Mouse (Mus musculus) heart, adult 18-20 months (tissue): ENCODE measurements at regions not wholly inside any gene's neighbourhood (a gene's known extent, or its start where the extent isn't known, plus 50 kb on each side); places are given as distances from the start of the nearest gene placed in this dataset.
A peak's percentile ranks its signal among the peaks of the same experiment; 100 is the strongest.

Source experiments
- DNase-seq, 2 experiments: peaks; one replicate each; pipeline ENCODE4 v3.0.0; 2021 to 2022; ENCODE audit warnings: mixed read lengths in 1 of 2

DNA sequence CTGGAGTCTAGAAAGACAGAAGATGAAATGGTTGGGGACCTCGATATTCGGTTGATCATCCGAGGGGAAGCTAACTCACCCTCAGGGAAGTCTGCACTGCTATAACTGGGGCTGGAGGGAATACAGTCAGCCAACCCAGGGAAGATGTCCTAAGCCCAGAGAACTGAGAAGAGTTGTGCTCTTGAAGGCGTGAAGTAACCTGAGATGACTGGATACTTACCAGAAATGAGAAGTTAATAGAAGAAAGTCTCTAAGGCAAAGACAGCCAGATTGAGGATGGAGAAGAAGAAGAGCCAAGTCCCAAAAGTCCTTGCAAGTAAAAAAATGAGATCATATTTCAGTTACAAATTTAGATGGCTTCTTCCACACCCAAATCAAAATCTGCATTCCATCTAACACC is 146.5 kb upstream of the Usp24 start:
- DNase-seq: no peak

DNA sequence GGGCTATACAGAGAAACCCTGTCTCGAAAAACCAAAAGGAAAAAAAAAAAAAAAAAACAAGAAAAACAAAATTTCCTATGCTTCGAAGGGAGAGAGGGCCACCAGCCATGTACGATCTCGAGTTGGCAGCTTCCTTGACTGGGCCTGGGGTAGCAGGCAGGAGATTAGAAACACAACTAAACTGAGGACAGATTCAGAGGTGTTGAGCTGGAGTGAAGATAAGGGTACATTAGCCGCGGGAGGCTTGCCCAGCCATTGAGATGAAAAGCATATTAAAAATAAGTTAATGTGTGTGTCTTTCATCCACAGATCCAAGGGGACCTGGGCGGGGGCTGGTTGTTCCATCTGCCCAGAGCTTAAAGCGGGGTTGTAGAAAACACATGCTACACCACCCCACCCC is 145.3 kb upstream of the Usp24 start:
- no peak for DNase-seq

DNA sequence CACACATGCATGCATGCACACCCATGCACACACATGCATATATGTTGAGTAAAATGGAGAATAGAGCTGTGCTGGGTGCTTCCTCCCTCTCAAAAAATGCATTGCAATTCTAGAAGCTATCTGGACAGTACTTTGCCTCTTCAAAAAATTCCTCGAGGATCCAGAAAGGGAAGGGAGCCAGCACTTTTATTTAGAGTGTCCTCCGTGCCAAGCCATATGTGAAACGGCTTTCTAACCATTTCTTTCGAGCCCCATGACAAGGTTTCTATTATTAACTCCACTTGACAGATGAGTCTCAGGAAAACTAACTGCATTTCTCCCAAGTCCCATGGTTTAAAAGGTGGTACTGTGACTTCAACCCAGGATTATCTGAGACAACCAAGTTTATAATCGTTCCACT is 140.7 kb upstream of the Usp24 start:
- no peak for DNase-seq

DNA sequence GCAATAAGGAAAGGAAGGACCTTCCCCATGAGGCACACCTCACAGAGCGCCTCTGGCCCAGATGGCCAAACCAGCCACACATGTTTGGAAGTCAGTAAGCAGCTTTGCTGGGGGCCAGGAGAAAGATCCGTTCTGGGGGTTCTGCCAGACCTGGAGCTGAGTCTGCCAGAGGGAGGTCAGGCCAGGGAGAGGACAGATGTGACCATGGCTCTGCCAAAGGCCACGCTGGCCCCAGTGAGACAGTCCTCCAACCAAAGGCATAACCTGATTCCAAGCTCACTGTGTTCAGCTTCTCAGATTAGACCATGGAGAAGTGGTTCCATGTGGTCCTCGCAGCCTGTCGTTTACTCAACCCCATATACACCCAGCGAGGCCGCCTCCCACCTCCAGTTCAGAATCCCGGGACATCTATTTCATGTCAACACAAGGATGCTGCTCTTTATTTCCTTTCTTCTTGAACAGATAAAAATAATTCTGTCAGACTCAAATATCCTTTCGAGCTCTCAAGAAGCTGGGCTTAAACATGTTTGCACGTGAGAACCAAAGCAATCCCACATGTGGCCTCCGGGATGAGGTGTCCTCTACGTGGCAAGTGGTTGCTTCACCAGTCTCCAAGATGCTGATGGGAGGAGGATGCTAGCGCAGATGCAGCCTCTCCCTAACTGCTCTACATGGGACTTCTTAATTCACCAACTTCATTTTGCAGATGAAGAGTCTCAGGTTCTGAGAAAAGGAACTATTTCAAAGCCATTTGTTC is 130.1 kb upstream of the Usp24 start:
- peak; percentile 80 to 91 for DNase-seq

DNA sequence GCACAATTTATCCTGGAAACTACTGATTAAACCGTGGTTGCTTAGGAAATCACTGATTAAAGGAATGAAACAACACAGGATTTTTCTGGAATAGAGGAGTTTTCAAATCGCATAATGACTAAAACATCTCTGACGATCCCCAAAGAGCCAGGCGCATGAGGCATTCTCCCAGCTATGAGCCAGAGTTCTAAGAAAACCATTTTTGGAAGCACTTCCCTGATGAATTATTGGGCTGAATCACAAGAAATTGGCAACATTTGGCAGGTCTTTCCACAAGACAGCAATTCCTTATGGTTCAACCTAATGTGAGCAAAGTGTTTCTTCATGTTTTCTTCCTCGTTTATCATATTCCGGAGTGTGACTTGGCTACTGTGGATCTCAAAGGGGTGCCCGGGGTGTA is 129.3 kb upstream of the Usp24 start:
- peak in 1 of 2 experiments; percentile 57 for DNase-seq

DNA sequence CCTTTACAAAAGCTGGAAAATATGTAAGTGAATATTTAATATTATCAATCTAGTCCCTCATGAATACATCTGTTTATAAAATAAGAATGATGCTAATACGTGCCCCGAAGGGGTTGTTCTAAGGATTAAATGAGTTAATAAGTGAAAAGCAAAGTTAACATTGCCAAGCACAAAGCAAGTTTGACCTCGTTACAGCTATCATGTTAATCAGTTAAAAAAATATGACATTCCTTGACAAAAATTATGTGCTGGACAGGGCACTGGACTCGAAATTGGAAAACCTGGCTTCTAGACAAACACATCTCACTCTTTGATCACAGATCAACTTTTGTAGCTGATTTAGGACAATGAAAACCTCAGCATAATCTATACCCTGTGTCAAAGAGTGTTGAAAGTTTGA is 125.8 kb upstream of the Usp24 start:
- DNase-seq: no peak

DNA sequence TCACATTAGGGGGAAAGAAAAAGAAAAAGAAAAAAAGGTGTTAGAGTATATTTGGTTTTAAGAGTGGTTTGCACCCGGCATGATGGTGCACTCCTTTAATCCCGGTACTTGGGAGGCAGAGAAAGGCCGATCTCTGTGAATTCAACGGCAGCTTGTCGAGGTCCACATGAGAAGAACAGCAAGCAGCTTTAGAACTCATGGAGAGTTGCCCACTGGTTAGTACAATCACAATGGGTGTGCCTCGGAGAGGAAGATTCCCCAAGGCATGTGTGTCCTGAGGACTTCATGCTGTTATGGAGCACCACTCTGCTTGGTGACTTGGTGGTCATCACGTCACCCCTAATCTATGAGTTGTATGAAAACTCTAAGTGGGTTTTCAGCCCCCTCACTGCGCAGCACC is 124.7 kb upstream of the Usp24 start:
- DNase-seq: no peak

DNA sequence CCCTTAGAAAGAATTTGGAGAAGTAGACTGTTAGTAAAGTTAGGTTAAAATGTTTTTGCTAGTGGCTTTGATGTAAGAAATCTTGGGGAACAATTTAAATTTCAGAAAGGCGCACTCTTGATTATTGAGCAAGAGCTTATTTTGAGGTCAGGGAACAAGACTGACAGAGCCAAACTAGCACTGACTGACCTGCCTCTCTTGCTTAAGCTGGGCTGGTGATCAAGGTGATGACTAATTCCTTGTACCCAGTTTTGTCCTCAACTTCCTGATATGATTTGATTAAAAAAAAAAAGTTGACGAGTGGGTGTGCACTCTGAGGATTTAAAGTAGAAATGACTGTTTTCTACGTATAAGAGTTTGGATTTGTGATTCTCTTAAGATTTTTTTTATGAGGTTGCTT is 124.2 kb upstream of the Usp24 start:
- DNase-seq: peak in 1 of 2 experiments; percentile 73

DNA sequence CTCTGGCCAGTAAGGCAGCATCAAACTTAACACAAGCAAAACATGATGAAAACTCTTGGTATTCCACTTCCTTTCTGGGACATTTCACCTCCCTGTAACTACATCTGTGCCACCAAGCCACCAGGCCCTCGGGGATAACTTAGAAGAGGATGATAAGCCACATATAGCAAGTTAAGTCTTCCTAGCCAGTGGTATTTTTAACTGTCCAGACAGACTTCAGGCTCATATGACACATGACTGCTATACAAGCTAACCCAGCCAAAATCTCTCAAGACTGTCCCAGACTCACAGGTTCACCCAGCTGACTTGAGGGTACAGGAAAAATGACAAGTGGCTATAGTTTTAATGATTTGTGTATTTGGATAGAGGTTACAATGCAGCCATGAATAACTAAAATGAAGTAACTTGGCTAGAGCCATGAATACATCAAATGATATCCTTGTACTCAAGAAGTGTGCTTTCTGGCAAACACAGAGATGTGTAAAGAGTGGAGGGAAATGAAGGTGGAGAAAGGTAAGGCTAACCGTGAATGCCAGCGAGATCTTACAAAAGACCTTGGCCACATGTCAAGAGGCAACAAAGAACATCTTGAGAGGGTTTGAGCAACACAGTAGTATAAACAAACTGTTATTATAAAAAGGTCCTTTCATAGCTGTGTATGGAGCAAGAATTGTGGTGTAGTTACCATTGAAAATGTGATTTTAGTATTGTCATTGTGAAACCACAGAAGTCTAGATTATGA is 122.6 kb upstream of the Usp24 start:
- no peak for DNase-seq

DNA sequence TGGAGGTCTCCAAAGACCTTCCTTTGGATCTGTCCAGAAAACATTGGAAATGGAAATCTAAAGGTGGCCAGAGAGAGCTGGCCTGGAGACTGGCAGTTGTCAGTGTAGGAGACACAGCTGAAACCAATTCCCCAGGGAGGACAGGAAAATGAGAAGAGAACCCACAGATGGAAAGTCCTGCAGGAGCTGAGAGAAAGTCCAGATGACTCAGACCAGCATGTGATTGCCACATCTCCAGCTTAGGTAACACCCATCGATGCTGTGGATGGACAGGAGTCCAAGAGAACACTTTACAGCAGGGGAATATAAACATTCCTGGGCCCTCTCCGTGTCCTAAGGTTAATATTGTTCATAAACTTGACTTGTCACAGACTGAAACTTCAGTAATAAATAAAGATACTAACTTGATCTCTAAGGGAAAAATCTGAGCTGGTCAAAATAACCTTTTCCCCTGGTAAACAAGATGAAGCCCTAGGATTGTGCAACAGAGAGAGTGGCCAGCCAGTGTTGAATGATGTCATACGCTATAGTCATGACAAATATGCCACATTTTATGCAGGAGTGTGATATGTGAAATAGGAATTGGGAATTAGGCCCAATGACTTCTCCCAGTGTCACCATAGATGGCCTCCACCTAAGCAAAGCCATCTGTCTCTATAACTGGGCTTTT is 120.4 kb upstream of the Usp24 start:
- DNase-seq: peak; percentile 67 to 77

DNA sequence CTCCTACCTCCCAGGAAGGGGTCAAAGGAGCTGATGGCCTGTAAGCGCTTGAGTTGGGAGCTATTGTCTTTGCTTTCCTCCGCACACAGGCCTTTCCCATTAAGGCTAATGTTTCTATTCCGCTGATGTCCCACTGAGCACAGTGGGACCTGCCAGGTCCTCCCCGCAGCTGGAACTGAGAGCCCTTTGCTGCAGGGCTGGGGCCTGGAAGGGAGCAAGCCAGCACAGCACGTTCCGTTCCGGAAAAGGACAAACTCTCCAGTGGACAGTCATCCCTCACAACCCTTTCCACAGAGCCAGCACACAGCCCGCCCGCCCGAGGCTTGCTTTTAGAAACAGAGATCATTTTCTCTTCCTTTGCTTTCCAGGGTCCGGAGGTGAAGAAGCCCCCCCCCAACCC is 116.2 kb upstream of the Usp24 start:
- DNase-seq: peak; percentile 88 to 94

DNA sequence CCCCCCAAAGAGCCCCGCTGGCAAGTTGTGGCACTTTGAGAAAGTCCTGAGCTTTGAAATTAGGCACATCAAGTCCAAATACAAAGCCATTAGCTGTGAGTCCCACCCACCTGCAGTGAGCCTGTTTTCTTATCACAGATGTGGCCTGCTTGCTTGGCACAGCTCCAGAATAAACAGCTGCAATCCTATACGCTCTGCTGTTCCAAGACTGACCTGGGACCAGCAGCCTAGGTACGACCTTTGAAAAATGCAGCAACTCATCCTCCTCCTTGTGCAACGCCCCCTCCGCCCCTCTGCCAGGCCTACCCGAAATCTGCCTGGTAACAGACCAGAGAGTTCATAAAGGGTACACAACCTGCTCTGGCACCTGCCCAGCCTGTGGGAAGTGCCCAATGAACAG is 115.8 kb upstream of the Usp24 start:
- peak; percentile 74 to 76 for DNase-seq

DNA sequence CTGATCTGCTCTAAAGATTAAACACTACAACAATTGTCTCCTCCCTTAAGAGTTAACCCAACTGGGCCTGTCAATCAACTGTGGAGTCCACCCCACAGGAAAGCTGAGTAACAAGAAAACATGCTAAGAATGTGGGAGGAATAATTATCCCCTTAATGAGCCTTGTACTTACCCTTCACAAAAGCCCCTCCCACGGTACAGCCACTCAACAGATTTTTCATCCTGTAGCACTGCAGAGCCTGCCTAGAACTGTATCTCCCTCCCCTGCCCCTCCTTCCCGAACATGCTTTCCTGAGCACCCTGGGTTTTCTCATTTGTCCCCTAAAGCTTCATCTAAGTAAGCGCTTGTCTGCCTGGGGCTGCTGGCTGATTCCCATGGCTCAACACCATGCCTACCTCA is 113.5 kb upstream of the Usp24 start:
- DNase-seq: no peak

DNA sequence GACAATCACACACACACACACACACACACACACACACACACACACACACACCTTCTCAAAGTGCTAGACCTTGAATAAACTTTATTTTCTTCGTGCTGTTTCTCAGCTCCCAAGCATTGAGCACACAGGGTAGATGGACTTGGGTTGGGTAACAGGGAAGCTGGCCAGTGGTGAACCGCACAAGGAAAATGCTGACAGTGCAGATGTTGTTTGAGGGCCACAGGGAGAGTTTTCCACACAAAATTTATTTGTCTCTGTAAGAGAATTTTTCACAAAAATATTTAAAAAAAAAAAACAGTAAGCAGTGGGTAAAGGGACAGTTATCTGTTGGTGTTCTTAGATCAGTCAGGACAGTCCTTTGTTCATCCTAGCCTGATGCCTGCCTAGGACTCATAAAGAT is 110.8 kb upstream of the Usp24 start:
- no peak for DNase-seq

DNA sequence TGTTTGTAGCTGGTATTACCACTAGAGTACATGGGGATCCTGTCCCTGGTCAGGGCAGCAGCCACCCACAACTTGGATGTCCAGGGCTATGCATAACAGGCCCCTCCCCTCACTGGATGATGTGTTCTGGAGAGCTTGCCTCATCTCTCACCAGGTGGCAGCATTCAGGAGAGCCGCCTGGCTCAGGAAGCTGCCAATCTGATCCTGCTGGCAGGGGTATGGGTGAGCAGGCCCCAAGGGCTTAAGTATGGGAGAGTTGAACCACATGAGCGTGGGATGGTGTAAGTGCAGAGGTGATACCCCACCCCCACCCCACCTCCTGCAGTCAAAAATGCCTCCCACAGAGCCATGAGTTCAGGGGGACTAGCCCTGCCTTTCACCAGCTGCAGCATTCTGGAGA is 110.0 kb upstream of the Usp24 start:
- DNase-seq: no peak

DNA sequence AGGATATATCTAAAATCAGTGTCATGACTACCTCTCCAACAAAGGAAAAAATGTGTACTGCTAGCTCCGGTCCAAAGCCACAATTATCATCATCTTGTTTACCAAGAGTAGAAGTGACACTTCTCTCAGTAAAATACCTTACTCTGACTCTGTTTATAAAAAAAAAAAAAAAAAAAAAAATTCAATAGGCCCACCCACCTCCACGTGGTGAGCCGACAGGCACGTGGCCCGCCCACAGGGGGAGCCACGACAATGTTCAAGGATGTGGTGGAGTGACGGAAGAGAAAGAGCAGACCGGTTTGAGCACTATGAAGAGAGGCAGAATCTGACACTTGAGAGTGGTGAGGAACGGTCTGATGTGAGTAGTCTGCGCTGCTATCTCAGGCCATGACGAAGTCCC is 106.5 kb upstream of the Usp24 start:
- no peak for DNase-seq

DNA sequence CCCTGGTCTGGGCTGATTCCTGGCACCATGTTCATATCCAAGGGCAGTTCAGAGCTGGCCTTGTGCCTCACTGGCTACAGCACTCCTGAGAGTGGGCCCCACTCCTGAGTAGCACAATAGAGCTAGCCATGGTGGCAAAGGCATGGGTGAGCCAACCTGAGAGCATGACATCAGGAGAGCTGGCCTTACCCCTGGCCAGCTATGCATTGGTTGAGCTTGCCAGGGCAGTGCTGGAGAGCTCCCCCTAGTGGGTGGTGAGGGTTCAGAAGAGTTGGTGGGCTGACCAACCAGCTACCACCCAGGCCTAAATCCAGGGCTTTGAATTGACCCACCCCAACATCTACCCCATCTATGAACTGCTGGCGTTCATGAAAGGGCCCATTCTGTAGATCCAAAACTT is 106.0 kb upstream of the Usp24 start:
- no peak for DNase-seq

DNA sequence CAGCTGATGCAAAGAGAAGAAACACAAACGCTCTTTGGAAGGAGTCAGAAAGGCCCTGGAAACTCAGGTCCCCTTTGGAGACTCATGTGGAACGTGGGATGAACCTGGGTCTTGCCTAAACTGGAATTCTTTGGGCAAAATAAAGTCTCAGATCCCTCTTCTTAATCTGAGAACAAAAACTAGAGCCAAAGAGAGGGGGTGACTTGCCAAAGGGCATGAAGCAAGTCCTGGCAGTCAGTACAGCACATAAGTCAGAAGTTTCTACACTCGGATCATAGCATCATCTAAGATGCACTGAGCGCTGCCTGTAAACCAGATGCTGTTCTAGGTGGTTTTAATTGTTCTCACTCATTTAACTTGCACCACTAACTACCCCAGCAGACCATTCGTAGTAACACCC is 101.8 kb upstream of the Usp24 start:
- peak in 1 of 2 experiments; percentile 52 for DNase-seq

DNA sequence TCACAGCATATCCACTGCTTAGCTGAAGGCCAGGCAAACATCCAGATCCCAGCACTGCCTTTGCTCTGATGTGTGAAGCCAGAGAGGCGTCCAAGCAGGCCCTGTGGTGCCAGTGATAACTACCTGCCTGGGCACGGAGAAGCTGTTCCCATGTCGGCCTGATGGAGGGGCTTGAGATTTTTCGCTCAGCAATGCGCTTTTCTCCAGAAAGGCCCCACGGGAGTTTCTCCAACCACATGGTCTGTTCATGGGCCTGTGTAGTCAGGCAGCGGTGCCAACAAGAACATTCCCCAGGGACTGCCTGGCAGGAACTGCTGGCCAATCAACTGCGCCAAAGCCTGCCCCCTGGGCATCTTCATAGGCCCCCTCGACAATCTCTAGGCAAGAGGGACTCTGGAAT is 95.4 kb upstream of the Usp24 start:
- no peak for DNase-seq

DNA sequence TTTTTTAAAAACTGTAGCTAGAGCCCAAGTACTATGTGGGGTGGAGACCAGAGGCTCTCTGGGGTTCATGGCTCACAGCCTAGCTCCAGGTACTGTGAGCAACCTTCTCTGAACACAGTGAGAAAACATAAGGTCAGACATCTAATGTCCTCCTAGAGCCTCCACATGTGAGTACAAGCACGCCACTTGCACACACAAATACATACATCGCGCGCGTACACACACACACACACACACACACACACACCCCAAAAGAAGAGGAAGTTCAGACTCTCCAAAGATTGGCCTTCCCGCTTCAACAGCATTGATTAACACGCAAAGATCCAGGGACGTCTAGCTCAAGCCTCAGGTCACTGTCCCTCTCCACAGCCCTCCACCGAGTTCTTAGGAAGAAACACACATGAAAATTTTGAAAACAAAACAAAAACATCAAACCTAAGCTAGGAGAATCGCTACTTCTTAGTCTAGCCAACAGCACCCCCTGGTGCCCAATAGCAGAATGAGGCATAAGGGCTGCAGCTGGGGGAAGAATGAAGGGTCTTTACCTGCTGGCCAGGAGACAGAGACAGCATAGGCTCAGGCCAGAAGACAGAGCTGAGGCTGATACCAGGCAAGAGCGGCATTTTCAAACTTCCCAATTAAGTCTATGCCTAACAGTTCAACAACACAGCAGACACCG is 90.7 kb upstream of the Usp24 start:
- DNase-seq: peak; percentile 46 to 81

DNA sequence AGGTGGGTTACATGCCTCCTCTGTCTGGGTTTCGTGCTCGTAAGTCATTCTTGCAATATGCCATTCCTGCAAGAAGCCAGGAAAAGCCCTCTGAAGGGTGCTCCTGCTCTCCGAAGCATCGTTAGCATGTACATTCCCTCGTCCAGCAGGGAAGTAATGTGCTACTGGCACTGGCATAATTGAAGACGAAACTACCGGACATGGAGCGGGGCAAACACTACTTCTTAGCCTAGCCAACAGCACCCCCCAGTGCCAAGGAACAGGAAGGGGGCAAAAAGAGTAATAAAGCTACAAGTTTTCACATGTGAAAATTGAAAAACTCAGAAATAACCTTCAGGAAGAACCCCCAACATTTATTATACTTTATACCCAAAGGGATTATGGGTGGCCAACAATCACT is 88.6 kb upstream of the Usp24 start:
- no peak for DNase-seq

DNA sequence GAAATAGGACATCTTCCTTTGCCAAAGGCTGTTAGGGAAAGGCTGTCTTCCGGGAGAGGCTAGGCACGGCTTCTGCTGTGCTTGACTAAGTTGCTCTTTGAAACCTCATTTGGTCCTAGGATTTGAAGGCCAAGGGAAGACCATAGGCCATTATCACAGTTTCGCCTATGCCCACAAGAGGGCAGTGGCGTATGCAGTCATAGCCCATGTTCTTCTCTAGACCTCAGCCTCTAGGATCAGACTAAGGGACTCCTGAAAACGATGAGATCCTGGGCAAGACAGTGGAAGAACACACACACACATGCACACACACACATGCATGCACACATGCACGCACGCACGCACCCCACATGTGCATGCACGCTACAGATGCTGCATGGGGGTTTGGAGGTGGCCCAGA is 87.5 kb upstream of the Usp24 start:
- DNase-seq: peak; percentile 69 to 89

DNA sequence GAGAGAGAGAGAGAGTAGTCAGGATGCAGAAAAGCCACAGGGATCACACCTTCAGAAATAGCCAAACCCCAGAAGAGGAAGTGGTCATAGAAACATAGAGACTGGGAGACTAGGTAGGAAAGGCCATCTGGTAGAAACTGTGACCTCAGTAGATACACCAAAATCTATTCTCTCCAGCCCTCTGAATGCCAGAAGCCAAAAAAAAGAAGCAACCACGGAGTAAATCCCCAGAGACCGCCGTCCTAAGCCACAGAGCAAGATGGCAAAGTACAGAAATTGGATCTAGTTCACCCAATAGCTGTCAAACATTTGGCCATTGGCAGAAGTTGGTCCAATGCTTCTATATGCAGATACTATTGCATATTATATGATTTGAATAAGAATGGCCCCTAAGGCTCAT is 86.5 kb upstream of the Usp24 start:
- no peak for DNase-seq
